ENCODE assay signal across 24 mouse cellular contexts in the genomic region with DNA sequence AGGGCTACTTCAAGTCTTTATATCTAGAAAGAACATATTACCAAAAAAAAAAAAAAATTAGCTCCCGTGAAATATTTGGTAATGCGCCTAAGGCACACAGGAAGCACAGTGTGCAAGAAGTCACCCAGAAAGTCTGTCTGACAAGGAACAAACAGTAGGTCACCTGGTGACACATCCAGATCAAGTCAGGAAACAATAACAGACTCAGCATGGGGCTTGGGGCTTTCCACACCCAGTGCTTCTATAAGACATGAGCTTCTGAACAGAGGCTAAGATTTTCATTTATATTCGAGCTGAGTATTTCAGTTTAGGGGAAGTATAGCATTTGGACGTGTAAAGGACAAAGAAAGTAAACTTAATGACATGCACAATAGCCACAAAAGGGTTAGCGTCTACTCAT. TPM values are rescaled to one million over a fixed set of nuclear protein-coding genes. Genes with fewer than 3 reads are reported as not detected.
DNase-seq lines count a peak whose midpoint lies in the region; ATAC-seq and TF ChIP-seq lines count a peak whose summit lies in the region.
"Had no signal": no experiment of that assay in that cellular context is flagged by ENCODE, and none has a peak within 500 bp of the region (broad histone marks: within the 10 kb centered on the region; RNA-seq: fewer than 3 reads in every experiment).

No protein-coding gene starts in this region.

- DNase-seq in kidney, postnatal 10 days, result no peak
- DNase-seq in midbrain, embryonic 11.5 days (ENCODE audit: low spot score, missing footprints), result no peak
- no peak for DNase-seq in cerebellum, postnatal 10 days
- no peak for DNase-seq in urinary bladder, adult 2 months (ENCODE audit: low spot score)
- DNase-seq: adrenal gland, adult 8-10 months; cerebellum, adult 11-12 months; cerebellum, postnatal 36 days; embryo, embryonic 11 days; heart, adult 18-20 months; heart, postnatal 10 days; layer of hippocampus, postnatal 36 days; lung, embryonic 14.5 days; right cerebral cortex, postnatal 4 days had no signal

- no peak for ATAC-seq in kidney, embryonic 14.5 days (ENCODE audit: low FRiP score, low TSS enrichment)
- ATAC-seq in midbrain, embryonic 11.5 days (ENCODE audit: low FRiP score), result 0 out of 2 replicates have a peak, but pooled peaks have one; percentile 2
- no peak for ATAC-seq in midbrain, embryonic 16.5 days
- ATAC-seq: activated CD4-positive, CD25-positive, alpha-beta regulatory T cell, adult 4 months; forebrain, embryonic 15.5 days; hindbrain, postnatal 0 days; midbrain, embryonic 13.5 days had no signal

- H3K9me3 ChIP-seq in kidney, embryonic 14.5 days (ENCODE audit: control insufficient read depth, low read length), result no peaks in the 10 kb centered on the region
- no peaks in the 10 kb centered on the region for H3K9me3 ChIP-seq in midbrain, embryonic 11.5 days (ENCODE audit: control insufficient read depth, low read length)
- H3K9me3 ChIP-seq in midbrain, embryonic 16.5 days (replicated peaks; ENCODE audit: control insufficient read depth, low read length, poor library complexity, severe bottlenecking), result no peaks in the 10 kb centered on the region
- H3K9me3 ChIP-seq: embryonic facial prominence, embryonic 13.5 days; forebrain, embryonic 15.5 days; heart, embryonic 12.5 days; neural tube, embryonic 12.5 days had no signal

- WGBS in kidney, embryonic 14.5 days, result 80% methylated on average over 5 of the region's 5 CpGs
- WGBS in midbrain, embryonic 11.5 days, result 33% methylated on average over 5 of the region's 5 CpGs
- WGBS in midbrain, embryonic 16.5 days, result 25% methylated on average over 5 of the region's 5 CpGs
- WGBS in small intestine, adult 2 months, result 43% methylated on average over 5 of the region's 5 CpGs

- no peaks in the 10 kb centered on the region for H3K27me3 ChIP-seq in kidney, embryonic 14.5 days (ENCODE audit: control insufficient read depth, insufficient read depth, low read length)
- no peaks in the 10 kb centered on the region; the same call in 1 of the 2 replicates for H3K27me3 ChIP-seq in midbrain, embryonic 11.5 days (ENCODE audit: control insufficient read depth, insufficient read depth, low read length)
- no peaks in the 10 kb centered on the region for H3K27me3 ChIP-seq in midbrain, embryonic 16.5 days (ENCODE audit: control insufficient read depth, insufficient read depth, low read depth, low read length)
- H3K27me3 ChIP-seq in small intestine, adult 2 months (ENCODE audit: control insufficient read depth, insufficient read depth, low read length), result no peaks in the 10 kb centered on the region
- H3K27me3 ChIP-seq: embryonic facial prominence, embryonic 13.5 days; forebrain, embryonic 15.5 days; heart, embryonic 12.5 days; midbrain, embryonic 13.5 days; neural tube, embryonic 12.5 days had no signal

- peak overlapping the region; percentile 15; the same call in 1 of the 2 replicates for H3K27ac ChIP-seq in kidney, embryonic 14.5 days (ENCODE audit: low read depth, low read length)
- no peak overlapping the region for H3K27ac ChIP-seq in midbrain, embryonic 11.5 days (ENCODE audit: low read depth, low read length)
- no peak overlapping the region for H3K27ac ChIP-seq in midbrain, embryonic 16.5 days (ENCODE audit: low read length)
- H3K27ac ChIP-seq in small intestine, adult 2 months (ENCODE audit: insufficient read depth, low read depth, low read length), result peak overlapping the region; percentile 100
- H3K27ac ChIP-seq: embryonic facial prominence, embryonic 13.5 days; forebrain, embryonic 15.5 days; hindbrain, postnatal 0 days; midbrain, embryonic 13.5 days; neural tube, embryonic 12.5 days had no signal

- no peak for TF ChIP-seq POLR2A in small intestine, adult 2 months (IDR thresholded peaks at IDR 0.05; ENCODE audit: low read depth, low read length)

- no peak overlapping the region for H3K9ac ChIP-seq in kidney, embryonic 14.5 days (ENCODE audit: low read depth, low read length)
- no peak overlapping the region for H3K9ac ChIP-seq in midbrain, embryonic 11.5 days (ENCODE audit: low read length)
- H3K9ac ChIP-seq in midbrain, embryonic 16.5 days (ENCODE audit: low read depth, low read length), result no peak overlapping the region
- H3K9ac ChIP-seq: embryonic facial prominence, embryonic 13.5 days; forebrain, embryonic 15.5 days; heart, embryonic 12.5 days; lung, embryonic 14.5 days; midbrain, embryonic 13.5 days; neural tube, embryonic 12.5 days had no signal

- H3K36me3 ChIP-seq in kidney, embryonic 14.5 days (ENCODE audit: control insufficient read depth, insufficient read depth, low read length), result no peaks in the 10 kb centered on the region
- no peaks in the 10 kb centered on the region for H3K36me3 ChIP-seq in midbrain, embryonic 11.5 days (ENCODE audit: control insufficient read depth, insufficient read depth, low read length)
- H3K36me3 ChIP-seq in midbrain, embryonic 16.5 days (ENCODE audit: control insufficient read depth, insufficient read depth, low read length), result no peaks in the 10 kb centered on the region
- peaks cover 28% of the 10 kb centered on the region for H3K36me3 ChIP-seq in small intestine, adult 2 months (ENCODE audit: control insufficient read depth, insufficient read depth, low read length)
- H3K36me3 ChIP-seq: embryonic facial prominence, embryonic 13.5 days; forebrain, embryonic 15.5 days; heart, embryonic 12.5 days; midbrain, embryonic 13.5 days; neural tube, embryonic 12.5 days had no signal

- no peaks in the 10 kb centered on the region for H3K4me1 ChIP-seq in kidney, embryonic 14.5 days (ENCODE audit: control insufficient read depth, insufficient read depth, low read length)
- H3K4me1 ChIP-seq in midbrain, embryonic 11.5 days (ENCODE audit: control insufficient read depth, insufficient read depth, low read length), result no peaks in the 10 kb centered on the region
- H3K4me1 ChIP-seq in midbrain, embryonic 16.5 days (ENCODE audit: control insufficient read depth, insufficient read depth, low read length), result no peaks in the 10 kb centered on the region
- peaks cover 5% of the 10 kb centered on the region for H3K4me1 ChIP-seq in small intestine, adult 2 months (ENCODE audit: control insufficient read depth, insufficient read depth, insufficient read length, low read length)
- H3K4me1 ChIP-seq: embryonic facial prominence, embryonic 13.5 days; forebrain, embryonic 15.5 days; heart, embryonic 12.5 days; midbrain, embryonic 13.5 days; neural tube, embryonic 12.5 days had no signal

- TF ChIP-seq CTCF in small intestine, adult 2 months (IDR thresholded peaks at IDR 0.05; ENCODE audit: extremely low read depth, insufficient read length, insufficient replicate concordance, low read depth, low read length), result no peak

- no peak overlapping the region for H3K4me2 ChIP-seq in kidney, embryonic 14.5 days (replicated peaks; ENCODE audit: low read depth, low read length)
- no peak overlapping the region for H3K4me2 ChIP-seq in midbrain, embryonic 11.5 days
- no peak overlapping the region for H3K4me2 ChIP-seq in midbrain, embryonic 16.5 days (ENCODE audit: low read length)
- H3K4me2 ChIP-seq: embryonic facial prominence, embryonic 13.5 days; forebrain, embryonic 15.5 days; heart, embryonic 12.5 days; liver, embryonic 11.5 days; lung, embryonic 14.5 days; midbrain, embryonic 13.5 days; neural tube, embryonic 12.5 days had no signal

- no peak overlapping the region for H3K4me3 ChIP-seq in kidney, embryonic 14.5 days (ENCODE audit: low read length)
- H3K4me3 ChIP-seq in midbrain, embryonic 11.5 days (ENCODE audit: low read depth, low read length), result no peak overlapping the region
- no peak overlapping the region for H3K4me3 ChIP-seq in midbrain, embryonic 16.5 days (ENCODE audit: low read depth, low read length)
- no peak overlapping the region for H3K4me3 ChIP-seq in small intestine, adult 2 months (ENCODE audit: low read depth, low read length)
- H3K4me3 ChIP-seq: embryonic facial prominence, embryonic 13.5 days; forebrain, embryonic 15.5 days; heart, embryonic 12.5 days; midbrain, embryonic 13.5 days; neural tube, embryonic 12.5 days had no signal

RNA-seq across cellular contexts. Expression of gene Trpc1, which starts 45.7 kb away (rescaled TPM):
- polyA plus RNA-seq in kidney, embryonic 14.5 days (2014; fragmentation: Nextera tagmentation; extraction: Ambion mirVana), result 3.4 and 4.8 TPM in 2 replicates
- polyA plus RNA-seq in midbrain, embryonic 11.5 days (2014; fragmentation: Nextera tagmentation; extraction: Ambion mirVana), result 2.8 and 3.1 TPM in 2 replicates
- 8.3 TPM in 2 replicates for polyA plus RNA-seq in midbrain, embryonic 16.5 days (2015; fragmentation: Nextera tagmentation; extraction: Ambion mirVana)
- polyA plus RNA-seq in small intestine, adult 2 months (2012; rRNA removed), result 1.7 and 2.2 TPM in 2 replicates
- polyA plus RNA-seq in urinary bladder, adult 2 months (2012; rRNA removed), result 3.6 and 4.6 TPM in 2 replicates

RNA-seq across cellular contexts. Expression of gene Pls1, which starts 49.3 kb away (rescaled TPM):
- 9.2 and 14.1 TPM in 2 replicates for polyA plus RNA-seq in kidney, embryonic 14.5 days (2014; fragmentation: Nextera tagmentation; extraction: Ambion mirVana)
- polyA plus RNA-seq in midbrain, embryonic 11.5 days (2014; fragmentation: Nextera tagmentation; extraction: Ambion mirVana), result 4.4 and 7.5 TPM in 2 replicates
- polyA plus RNA-seq in midbrain, embryonic 16.5 days (2015; fragmentation: Nextera tagmentation; extraction: Ambion mirVana), result 2.1 and 2.9 TPM in 2 replicates
- 18.8 and 82.0 TPM in 2 replicates for polyA plus RNA-seq in small intestine, adult 2 months (2012; rRNA removed)
- polyA plus RNA-seq in urinary bladder, adult 2 months (2012; rRNA removed), result 1.9 and 2.4 TPM in 2 replicates

Comparison
In these comparisons a context has a peak if more than half of its experiments do, and no peak if none do; other contexts are left out.
1. H3K27ac ChIP-seq: peak in kidney, embryonic 14.5 days (single experiment) and small intestine, adult 2 months (single experiment); none in midbrain, embryonic 11.5 days (single experiment) and midbrain, embryonic 16.5 days (single experiment).